Mouse (Mus musculus): Measurements from ENCODE around the gene Diexf. TPM values are rescaled to one million over a fixed set of nuclear protein-coding genes. Genes with fewer than 3 reads are reported as not detected.

Gene Diexf
- 10.0 and 10.2 TPM in 2 replicates for polyA plus RNA-seq (2015; fragmentation: Nextera tagmentation; extraction: Ambion mirVana)

GRCm38 (mm10) chr1:193129786-193130455 lies at the start of gene Diexf:
TSS of gene Diexf (minus strand) at chr1:193130272.
- Histone ChIP-seq H3K4me2 (peak within 1 kb of the TSS; percentile 73), H3K9me3 (replicated peaks) (no peaks in the 10 kb centered on the region), H3K27ac (peak within 1 kb of the TSS; percentile 48; the same call in 1 of the 2 replicates), H3K4me1 (peaks cover 12% of the 10 kb centered on the region), H3K27me3 (no peaks in the 10 kb centered on the region), H3K9ac (peak within 1 kb of the TSS; percentile 89), H3K4me3 (peak within 1 kb of the TSS; percentile 99), H3K36me3 (ENCODE audit: poor library complexity, severe bottlenecking) (peaks cover 23% of the 10 kb centered on the region)
- peak; percentile 94 for ATAC-seq
- under 1% methylated on average over 61 of the region's 61 CpGs for WGBS

GRCm38 (mm10) chr1:193174143-193174733 lies 44.2 kb upstream of the Diexf start:
- no peaks in the 10 kb centered on the region for H3K9me3 ChIP-seq (replicated peaks)

GRCm38 (mm10) chr1:193173810-193174129 lies 43.7 kb upstream of the Diexf start:
- 18% methylated on average over 9 of the region's 9 CpGs for WGBS
- peak overlapping the region; percentile 73 for H3K9ac ChIP-seq
- peak overlapping the region; percentile 71 for H3K27ac ChIP-seq
- H3K27me3 ChIP-seq, result no peaks in the 10 kb centered on the region
- ATAC-seq, result no peak
- H3K9me3 ChIP-seq (replicated peaks), result no peaks in the 10 kb centered on the region
- H3K4me2 ChIP-seq, result peak overlapping the region; percentile 70
- peaks cover 43% of the 10 kb centered on the region for H3K4me1 ChIP-seq
- H3K36me3 ChIP-seq (ENCODE audit: poor library complexity, severe bottlenecking), result no peaks in the 10 kb centered on the region
- peak overlapping the region; percentile 78 for H3K4me3 ChIP-seq

More at GRCm38 (mm10) chr1:193174143-193174733, 44.2 kb upstream of the Diexf start:
- H3K27ac ChIP-seq, result 0 out of 2 replicates have a peak overlapping the region, but pooled peaks have one; percentile 71
- ATAC-seq, result no peak
- no peaks in the 10 kb centered on the region for H3K27me3 ChIP-seq
- H3K4me2 ChIP-seq, result peak overlapping the region; percentile 70
- peak overlapping the region; percentile 78; the same call in 1 of the 2 replicates for H3K4me3 ChIP-seq
- H3K9ac ChIP-seq, result peak overlapping the region; percentile 73
- peaks cover 43% of the 10 kb centered on the region for H3K4me1 ChIP-seq
- 91% methylated on average over 13 of the region's 13 CpGs for WGBS
- H3K36me3 ChIP-seq (ENCODE audit: poor library complexity, severe bottlenecking), result no peaks in the 10 kb centered on the region

- H3K4me1 ChIP-seq, result peaks cover 43% of the 10 kb centered on the region
- ATAC-seq, result peak; percentile 99
- H3K4me3 ChIP-seq, result peak overlapping the region; percentile 78
- under 1% methylated on average over 48 of the region's 48 CpGs for WGBS
- peak overlapping the region; percentile 70 for H3K4me2 ChIP-seq
- H3K9ac ChIP-seq, result peak overlapping the region; percentile 89
- H3K9me3 ChIP-seq (replicated peaks), result no peaks in the 10 kb centered on the region
- H3K36me3 ChIP-seq (ENCODE audit: poor library complexity, severe bottlenecking), result no peaks in the 10 kb centered on the region
- H3K27me3 ChIP-seq, result no peaks in the 10 kb centered on the region
- H3K27ac ChIP-seq, result peak overlapping the region; percentile 71
These were observed 43.1 kb upstream of the Diexf start for GRCm38 (mm10) chr1:193172991-193173809.

GRCm38 (mm10) chr1:193169856-193170255 lies 39.8 kb upstream of the Diexf start:
- ATAC-seq, result no peak
- Histone ChIP-seq H3K27ac (no peak overlapping the region), H3K9me3 (replicated peaks) (no peaks in the 10 kb centered on the region), H3K4me3 (no peak overlapping the region), H3K9ac (no peak overlapping the region), H3K27me3 (no peaks in the 10 kb centered on the region), H3K36me3 (ENCODE audit: poor library complexity, severe bottlenecking) (no peaks in the 10 kb centered on the region), H3K4me2 (no peak overlapping the region), H3K4me1 (peaks cover 34% of the 10 kb centered on the region)
- WGBS, result 71% methylated on average over 2 of the region's 2 CpGs

- ATAC-seq, result no peak
- no peak overlapping the region for H3K4me3 ChIP-seq
- 92% methylated on average over 7 of the region's 7 CpGs for WGBS
- H3K27me3 ChIP-seq, result no peaks in the 10 kb centered on the region
- no peak overlapping the region for H3K9ac ChIP-seq
- no peak overlapping the region for H3K4me2 ChIP-seq
- no peaks in the 10 kb centered on the region for H3K36me3 ChIP-seq (ENCODE audit: poor library complexity, severe bottlenecking)
- H3K9me3 ChIP-seq (replicated peaks), result no peaks in the 10 kb centered on the region
- peaks cover 28% of the 10 kb centered on the region for H3K4me1 ChIP-seq
- no peak overlapping the region for H3K27ac ChIP-seq
These were observed 39.2 kb upstream of the Diexf start for GRCm38 (mm10) chr1:193169228-193169627.

GRCm38 (mm10) chr1:193167746-193168145 lies 37.7 kb upstream of the Diexf start, which contains the start of gene A130010J15Rik:
TSS of gene A130010J15Rik (plus strand) at chr1:193168046.
- no peak within 1 kb of the TSS for H3K4me2 ChIP-seq
- no peaks in the 10 kb centered on the region for H3K36me3 ChIP-seq (ENCODE audit: poor library complexity, severe bottlenecking)
- no peak for ATAC-seq
- no peaks in the 10 kb centered on the region for H3K9me3 ChIP-seq (replicated peaks)
- H3K4me3 ChIP-seq, result no peak within 1 kb of the TSS
- no peak within 1 kb of the TSS for H3K9ac ChIP-seq
- no peaks in the 10 kb centered on the region for H3K27me3 ChIP-seq
- peaks cover 22% of the 10 kb centered on the region for H3K4me1 ChIP-seq
- 96% methylated on average over 3 of the region's 3 CpGs for WGBS
- no peak within 1 kb of the TSS for H3K27ac ChIP-seq

- no peaks in the 10 kb centered on the region for H3K9me3 ChIP-seq (replicated peaks)
- ATAC-seq, result no peak
- no peak overlapping the region for H3K27ac ChIP-seq
- H3K36me3 ChIP-seq (ENCODE audit: poor library complexity, severe bottlenecking), result no peaks in the 10 kb centered on the region
- peak overlapping the region; percentile 55; the same call in 1 of the 2 replicates for H3K9ac ChIP-seq
- no peak overlapping the region for H3K4me3 ChIP-seq
- WGBS, result 15% methylated on average over 18 of the region's 18 CpGs
- H3K4me1 ChIP-seq, result peaks cover 8% of the 10 kb centered on the region
- peaks cover 9% of the 10 kb centered on the region for H3K27me3 ChIP-seq
- H3K4me2 ChIP-seq, result peak overlapping the region; percentile 45
These were observed 30.4 kb upstream of the Diexf start for GRCm38 (mm10) chr1:193160317-193161032.

GRCm38 (mm10) chr1:193159613-193160012 lies 29.5 kb upstream of the Diexf start:
- 76% methylated on average over 1 of the region's 1 CpGs for WGBS
- no peak overlapping the region for H3K4me2 ChIP-seq
- no peak overlapping the region for H3K9ac ChIP-seq
- ATAC-seq, result no peak
- H3K27me3 ChIP-seq, result peaks cover 16% of the 10 kb centered on the region
- H3K9me3 ChIP-seq (replicated peaks), result no peaks in the 10 kb centered on the region
- H3K4me3 ChIP-seq, result no peak overlapping the region
- peaks cover 8% of the 10 kb centered on the region for H3K4me1 ChIP-seq
- H3K27ac ChIP-seq, result no peak overlapping the region
- no peaks in the 10 kb centered on the region for H3K36me3 ChIP-seq (ENCODE audit: poor library complexity, severe bottlenecking)

- Histone ChIP-seq H3K36me3 (ENCODE audit: poor library complexity, severe bottlenecking) (no peaks in the 10 kb centered on the region), H3K4me2 (no peak overlapping the region), H3K4me1 (peaks cover 8% of the 10 kb centered on the region), H3K27ac (no peak overlapping the region), H3K9me3 (replicated peaks) (no peaks in the 10 kb centered on the region), H3K4me3 (no peak overlapping the region), H3K27me3 (peaks cover 21% of the 10 kb centered on the region), H3K9ac (no peak overlapping the region)
- 61% methylated on average over 3 of the region's 3 CpGs for WGBS
- ATAC-seq, result no peak
These were observed 29.1 kb upstream of the Diexf start for GRCm38 (mm10) chr1:193159163-193159562.

- peaks cover 12% of the 10 kb centered on the region for H3K4me1 ChIP-seq
- H3K4me2 ChIP-seq, result no peak overlapping the region
- no peak overlapping the region for H3K4me3 ChIP-seq
- no peaks in the 10 kb centered on the region for H3K36me3 ChIP-seq (ENCODE audit: poor library complexity, severe bottlenecking)
- H3K27me3 ChIP-seq, result peaks cover 41% of the 10 kb centered on the region
- WGBS, result 85% methylated on average over 8 of the region's 8 CpGs
- no peak overlapping the region for H3K9ac ChIP-seq
- no peak overlapping the region for H3K27ac ChIP-seq
- H3K9me3 ChIP-seq (replicated peaks), result no peaks in the 10 kb centered on the region
- no peak for ATAC-seq
These were observed 27.0 kb upstream of the Diexf start for GRCm38 (mm10) chr1:193157111-193157492.
